Mouse (Mus musculus): ENCODE measurements around the gene Hoxc13. TPM values are rescaled to one million over a fixed set of nuclear protein-coding genes. Genes with fewer than 3 reads are reported as not detected.

Gene Hoxc13
- polyA plus RNA-seq, 1 experiment = 8.2 TPM

GRCm38 (mm10) chr15:102975034-102975433, 54.1 kb downstream of the Hoxc13 start:
- H3K27me3 ChIP-seq (ENCODE audit: control insufficient read depth, insufficient read depth, insufficient read length) = no peaks in the 10 kb centered on the region
- peaks cover 100% of the 10 kb centered on the region for H3K79me2 ChIP-seq (ENCODE audit: control insufficient read depth, insufficient read depth)
- peaks cover 12% of the 10 kb centered on the region for H3K36me3 ChIP-seq (ENCODE audit: control insufficient read depth, insufficient read depth)
- no peak overlapping the region for H3K4me3 ChIP-seq (ENCODE audit: insufficient read depth, poor library complexity, severe bottlenecking)
- H3K79me3 ChIP-seq (ENCODE audit: low read depth) = peaks cover 94% of the 10 kb centered on the region
- no peak for TF ChIP-seq USF1 (IDR thresholded peaks at IDR 0.05; ENCODE audit: low read depth)
- no peak for TF ChIP-seq MYOG (IDR thresholded peaks at IDR 0.05; ENCODE audit: control insufficient read depth, extremely low read depth, insufficient read length)
- no peak for TF ChIP-seq CEBPB (IDR thresholded peaks at IDR 0.05; ENCODE audit: low read depth)
- no peak for TF ChIP-seq MYOD1 (IDR thresholded peaks at IDR 0.05; ENCODE audit: control insufficient read depth, insufficient read length, low read depth)
- TF ChIP-seq MAX (IDR thresholded peaks at IDR 0.05) = no peak
- TF ChIP-seq FOSL1 (IDR thresholded peaks at IDR 0.05; ENCODE audit: insufficient read depth, low read length, poor library complexity, severe bottlenecking) = no peak
- TF ChIP-seq CTCF (IDR thresholded peaks at IDR 0.05; ENCODE audit: control insufficient read depth, insufficient read depth, insufficient read length) = no peak
- no peak overlapping the region for H3ac ChIP-seq (ENCODE audit: control insufficient read depth, insufficient read length, low read depth)

GRCm38 (mm10) chr15:102975688-102976111, 54.8 kb downstream of the Hoxc13 start:
- Histone ChIP-seq H3K79me3 (ENCODE audit: low read depth) (peaks cover 94% of the 10 kb centered on the region), H3ac (ENCODE audit: control insufficient read depth, insufficient read length, low read depth) (peak overlapping the region; percentile 50), H3K27me3 (ENCODE audit: control insufficient read depth, insufficient read depth, insufficient read length) (no peaks in the 10 kb centered on the region), H3K4me3 (ENCODE audit: insufficient read depth, poor library complexity, severe bottlenecking) (peak overlapping the region; percentile 52), H3K79me2 (ENCODE audit: control insufficient read depth, insufficient read depth) (peaks cover 100% of the 10 kb centered on the region), H3K36me3 (ENCODE audit: control insufficient read depth, insufficient read depth) (peaks cover 12% of the 10 kb centered on the region)
- TF ChIP-seq MYOD1 (IDR thresholded peaks at IDR 0.05; ENCODE audit: control insufficient read depth, insufficient read length, low read depth) (peak; percentile 38), FOSL1 (IDR thresholded peaks at IDR 0.05; ENCODE audit: insufficient read depth, low read length, poor library complexity, severe bottlenecking) (no peak)

GRCm38 (mm10) chr15:102976171-102976570, 55.3 kb downstream of the Hoxc13 start, which contains the start of gene Hoxc9:
TSS of gene Hoxc9 (plus strand) at chr15:102976439.
- no peaks in the 10 kb centered on the region for H3K27me3 ChIP-seq (ENCODE audit: control insufficient read depth, insufficient read depth, insufficient read length)
- peaks cover 12% of the 10 kb centered on the region for H3K36me3 ChIP-seq (ENCODE audit: control insufficient read depth, insufficient read depth)
- no peak for TF ChIP-seq USF1 (IDR thresholded peaks at IDR 0.05; ENCODE audit: low read depth)
- no peak for TF ChIP-seq FOSL1 (IDR thresholded peaks at IDR 0.05; ENCODE audit: insufficient read depth, low read length, poor library complexity, severe bottlenecking)
- TF ChIP-seq MAX (IDR thresholded peaks at IDR 0.05) = no peak
- no peak for TF ChIP-seq CTCF (IDR thresholded peaks at IDR 0.05; ENCODE audit: control insufficient read depth, insufficient read depth, insufficient read length)
- TF ChIP-seq MYOD1 (IDR thresholded peaks at IDR 0.05; ENCODE audit: control insufficient read depth, insufficient read length, low read depth) = no peak
- no peak for TF ChIP-seq MYOG (IDR thresholded peaks at IDR 0.05; ENCODE audit: control insufficient read depth, extremely low read depth, insufficient read length)
- peak within 1 kb of the TSS; percentile 52 for H3K4me3 ChIP-seq (ENCODE audit: insufficient read depth, poor library complexity, severe bottlenecking)
- H3K79me3 ChIP-seq (ENCODE audit: low read depth) = peaks cover 93% of the 10 kb centered on the region
- peak within 1 kb of the TSS; percentile 94 for H3ac ChIP-seq (ENCODE audit: control insufficient read depth, insufficient read length, low read depth)
- peaks cover 100% of the 10 kb centered on the region for H3K79me2 ChIP-seq (ENCODE audit: control insufficient read depth, insufficient read depth)

GRCm38 (mm10) chr15:102976631-102977422, 55.9 kb downstream of the Hoxc13 start:
- H3ac ChIP-seq (ENCODE audit: control insufficient read depth, insufficient read length, low read depth) = peak overlapping the region; percentile 94
- no peaks in the 10 kb centered on the region for H3K27me3 ChIP-seq (ENCODE audit: control insufficient read depth, insufficient read depth, insufficient read length)
- peaks cover 12% of the 10 kb centered on the region for H3K36me3 ChIP-seq (ENCODE audit: control insufficient read depth, insufficient read depth)
- TF ChIP-seq MYOG (IDR thresholded peaks at IDR 0.05; ENCODE audit: control insufficient read depth, extremely low read depth, insufficient read length) (no peak), USF1 (IDR thresholded peaks at IDR 0.05; ENCODE audit: low read depth) (no peak), CTCF (IDR thresholded peaks at IDR 0.05; ENCODE audit: control insufficient read depth, insufficient read depth, insufficient read length) (no peak), MYOD1 (IDR thresholded peaks at IDR 0.05; ENCODE audit: control insufficient read depth, insufficient read length, low read depth) (no peak), CEBPB (IDR thresholded peaks at IDR 0.05; ENCODE audit: low read depth) (no peak), FOSL1 (IDR thresholded peaks at IDR 0.05; ENCODE audit: insufficient read depth, low read length, poor library complexity, severe bottlenecking) (no peak), MAX (IDR thresholded peaks at IDR 0.05) (no peak)
- peak overlapping the region; percentile 52 for H3K4me3 ChIP-seq (ENCODE audit: insufficient read depth, poor library complexity, severe bottlenecking)
- peaks cover 91% of the 10 kb centered on the region for H3K79me3 ChIP-seq (ENCODE audit: low read depth)
- H3K79me2 ChIP-seq (ENCODE audit: control insufficient read depth, insufficient read depth) = peaks cover 100% of the 10 kb centered on the region

GRCm38 (mm10) chr15:102977423-102977974, 56.6 kb downstream of the Hoxc13 start:
- Histone ChIP-seq H3K79me3 (ENCODE audit: low read depth) (peaks cover 90% of the 10 kb centered on the region), H3K79me2 (ENCODE audit: control insufficient read depth, insufficient read depth) (peaks cover 100% of the 10 kb centered on the region), H3K27me3 (ENCODE audit: control insufficient read depth, insufficient read depth, insufficient read length) (no peaks in the 10 kb centered on the region), H3K4me3 (ENCODE audit: insufficient read depth, poor library complexity, severe bottlenecking) (peak overlapping the region; percentile 52), H3K36me3 (ENCODE audit: control insufficient read depth, insufficient read depth) (peaks cover 7% of the 10 kb centered on the region), H3ac (ENCODE audit: control insufficient read depth, insufficient read length, low read depth) (peak overlapping the region; percentile 94)
- TF ChIP-seq MAX (IDR thresholded peaks at IDR 0.05) (peak; percentile 4), CEBPB (IDR thresholded peaks at IDR 0.05; ENCODE audit: low read depth) (no peak)

Small RNA genes within 50 kb of the gene (microRNA-seq; reads per million reads assigned to microRNA genes)
- 2,942 reads per million, percentile 91 among the genes with 10 or more reads in this experiment for gene Mir196a-2 (ENCODE audit: borderline microRNAs expressed)

Other genes starting within 250 kb of the Hoxc13 start
- gene Atp5g2, start 248.8 kb upstream of the Hoxc13 start, polyA plus RNA-seq (2012; fragmentation: generic; extraction: Trizol) = 933 TPM
- gene Calcoco1, start 198.9 kb upstream of the Hoxc13 start, polyA plus RNA-seq (2012; fragmentation: generic; extraction: Trizol) = 25.7 TPM
- 4.9 TPM for gene Hoxc12, start 15.7 kb downstream of the Hoxc13 start, polyA plus RNA-seq (2012; fragmentation: generic; extraction: Trizol)
- 34.6 TPM for gene Hoxc11, start 33.3 kb downstream of the Hoxc13 start, polyA plus RNA-seq (2012; fragmentation: generic; extraction: Trizol)
- gene Hoxc10, start 45.7 kb downstream of the Hoxc13 start, polyA plus RNA-seq (2012; fragmentation: generic; extraction: Trizol) = 49.6 TPM
- 1.6 TPM for gene Hoxc5, start 46.3 kb downstream of the Hoxc13 start, polyA plus RNA-seq (2012; fragmentation: generic; extraction: Trizol)
- gene Hoxc9, start 55.3 kb downstream of the Hoxc13 start, polyA plus RNA-seq (2012; fragmentation: generic; extraction: Trizol) = 9.4 TPM
- 1.1 TPM for gene Hoxc8, start 69.5 kb downstream of the Hoxc13 start, polyA plus RNA-seq (2012; fragmentation: generic; extraction: Trizol)
- 10.6 TPM for gene Hoxc6, start 77.2 kb downstream of the Hoxc13 start, polyA plus RNA-seq (2012; fragmentation: generic; extraction: Trizol)
- gene Hoxc4, start 97.8 kb downstream of the Hoxc13 start, polyA plus RNA-seq (2012; fragmentation: generic; extraction: Trizol) = 3.4 TPM
- gene Smug1, start 246.0 kb downstream of the Hoxc13 start, polyA plus RNA-seq (2012; fragmentation: generic; extraction: Trizol) = 15.7 TPM

Measured in C2C12 (cell line).